Mouse (Mus musculus): ENCODE data around the gene Tle3. TPM values are rescaled to one million over a fixed set of nuclear protein-coding genes. Genes with fewer than 3 reads are reported as not detected.

Gene Tle3
- polyA plus RNA-seq, 1 experiment from 2014 or later = 24.3 TPM

GRCm38 (mm10) chr9:61393161-61393560 lies 21.0 kb downstream of the Tle3 start:
- no peak overlapping the region for H3K4me3 ChIP-seq (ENCODE audit: low read depth, low read length)
- no peak overlapping the region for H3K9ac ChIP-seq (ENCODE audit: low read depth, low read length)
- 50% methylated on average over 6 of the region's 6 CpGs for WGBS
- ATAC-seq = 0 out of 2 replicates have a peak, but pooled peaks have one; percentile 7
- H3K4me2 ChIP-seq (replicated peaks; ENCODE audit: low read depth) = 0 out of 2 replicates have a peak overlapping the region, but pooled peaks have one; percentile 3
- peaks cover 9% of the 10 kb centered on the region; the same call in 1 of the 2 replicates for H3K4me1 ChIP-seq (replicated peaks; ENCODE audit: control insufficient read depth, insufficient read depth, low read length)
- H3K9me3 ChIP-seq (ENCODE audit: control insufficient read depth) = no peaks in the 10 kb centered on the region
- peaks cover 48% of the 10 kb centered on the region for H3K36me3 ChIP-seq (ENCODE audit: control insufficient read depth, insufficient read depth)
- H3K27ac ChIP-seq (ENCODE audit: low read depth, low read length) = peak overlapping the region; percentile 74
- no peaks in the 10 kb centered on the region for H3K27me3 ChIP-seq (replicated peaks; ENCODE audit: control insufficient read depth, insufficient read depth, low read length)
- no peak for TF ChIP-seq CTCF (IDR thresholded peaks at IDR 0.05; ENCODE audit: low read depth)

- Histone ChIP-seq H3K27ac (ENCODE audit: low read depth, low read length) (peak overlapping the region; percentile 74; the same call in 1 of the 2 replicates), H3K9ac (ENCODE audit: low read depth, low read length) (no peak overlapping the region), H3K36me3 (ENCODE audit: control insufficient read depth, insufficient read depth) (peaks cover 55% of the 10 kb centered on the region), H3K9me3 (ENCODE audit: control insufficient read depth) (no peaks in the 10 kb centered on the region), H3K4me2 (replicated peaks; ENCODE audit: low read depth) (no peak overlapping the region), H3K4me1 (replicated peaks; ENCODE audit: control insufficient read depth, insufficient read depth, low read length) (peaks cover 9% of the 10 kb centered on the region; the same call in 1 of the 2 replicates), H3K27me3 (replicated peaks; ENCODE audit: control insufficient read depth, insufficient read depth, low read length) (no peaks in the 10 kb centered on the region), H3K4me3 (ENCODE audit: low read depth, low read length) (no peak overlapping the region)
- ATAC-seq = no peak
- WGBS = 77% methylated on average over 5 of the region's 5 CpGs
- no peak for TF ChIP-seq CTCF (IDR thresholded peaks at IDR 0.05; ENCODE audit: low read depth)
These were observed 21.7 kb downstream of the Tle3 start for GRCm38 (mm10) chr9:61393847-61394246.

GRCm38 (mm10) chr9:61395071-61395470 lies 22.9 kb downstream of the Tle3 start:
- Histone ChIP-seq H3K9ac (ENCODE audit: low read depth, low read length) (no peak overlapping the region), H3K4me3 (ENCODE audit: low read depth, low read length) (no peak overlapping the region), H3K9me3 (ENCODE audit: control insufficient read depth) (no peaks in the 10 kb centered on the region), H3K36me3 (ENCODE audit: control insufficient read depth, insufficient read depth) (peaks cover 60% of the 10 kb centered on the region), H3K4me2 (replicated peaks; ENCODE audit: low read depth) (no peak overlapping the region), H3K27ac (ENCODE audit: low read depth, low read length) (no peak overlapping the region), H3K27me3 (replicated peaks; ENCODE audit: control insufficient read depth, insufficient read depth, low read length) (no peaks in the 10 kb centered on the region), H3K4me1 (replicated peaks; ENCODE audit: control insufficient read depth, insufficient read depth, low read length) (peaks cover 6% of the 10 kb centered on the region; the same call in 1 of the 2 replicates)
- WGBS = 75% methylated on average over 3 of the region's 3 CpGs
- TF ChIP-seq CTCF (IDR thresholded peaks at IDR 0.05; ENCODE audit: low read depth) = no peak
- no peak for ATAC-seq

- TF ChIP-seq CTCF (IDR thresholded peaks at IDR 0.05; ENCODE audit: low read depth) = peak; percentile 59
- Histone ChIP-seq H3K9me3 (ENCODE audit: control insufficient read depth) (no peaks in the 10 kb centered on the region), H3K27ac (ENCODE audit: low read depth, low read length) (peak overlapping the region; percentile 21), H3K27me3 (replicated peaks; ENCODE audit: control insufficient read depth, insufficient read depth, low read length) (no peaks in the 10 kb centered on the region), H3K4me2 (replicated peaks; ENCODE audit: low read depth) (no peak overlapping the region), H3K4me3 (ENCODE audit: low read depth, low read length) (no peak overlapping the region), H3K9ac (ENCODE audit: low read depth, low read length) (0 out of 2 replicates have a peak overlapping the region, but pooled peaks have one; percentile 13), H3K4me1 (replicated peaks; ENCODE audit: control insufficient read depth, insufficient read depth, low read length) (peaks cover 6% of the 10 kb centered on the region; the same call in 1 of the 2 replicates), H3K36me3 (ENCODE audit: control insufficient read depth, insufficient read depth) (peaks cover 67% of the 10 kb centered on the region)
- 55% methylated on average over 13 of the region's 13 CpGs for WGBS
- no peak for ATAC-seq
These were observed 24.3 kb downstream of the Tle3 start for GRCm38 (mm10) chr9:61396474-61396873.

GRCm38 (mm10) chr9:61397130-61397529 lies 25.0 kb downstream of the Tle3 start:
- 64% methylated on average over 4 of the region's 4 CpGs for WGBS
- H3K36me3 ChIP-seq (ENCODE audit: control insufficient read depth, insufficient read depth) = peaks cover 73% of the 10 kb centered on the region
- ATAC-seq = no peak

GRCm38 (mm10) chr9:61398160-61398559 lies 26.0 kb downstream of the Tle3 start:
- Histone ChIP-seq H3K4me2 (replicated peaks; ENCODE audit: low read depth) (no peak overlapping the region), H3K27me3 (replicated peaks; ENCODE audit: control insufficient read depth, insufficient read depth, low read length) (no peaks in the 10 kb centered on the region), H3K9ac (ENCODE audit: low read depth, low read length) (no peak overlapping the region), H3K4me3 (ENCODE audit: low read depth, low read length) (no peak overlapping the region), H3K36me3 (ENCODE audit: control insufficient read depth, insufficient read depth) (peaks cover 78% of the 10 kb centered on the region), H3K4me1 (replicated peaks; ENCODE audit: control insufficient read depth, insufficient read depth, low read length) (peaks cover 3% of the 10 kb centered on the region; the same call in 1 of the 2 replicates), H3K9me3 (ENCODE audit: control insufficient read depth) (no peaks in the 10 kb centered on the region), H3K27ac (ENCODE audit: low read depth, low read length) (no peak overlapping the region)
- no peak for TF ChIP-seq CTCF (IDR thresholded peaks at IDR 0.05; ENCODE audit: low read depth)
- WGBS = 87% methylated on average over 9 of the region's 9 CpGs
- no peak for ATAC-seq

More at GRCm38 (mm10) chr9:61397130-61397529, 25.0 kb downstream of the Tle3 start:
- no peak for TF ChIP-seq CTCF (IDR thresholded peaks at IDR 0.05; ENCODE audit: low read depth)
- Histone ChIP-seq H3K9ac (ENCODE audit: low read depth, low read length) (no peak overlapping the region), H3K4me3 (ENCODE audit: low read depth, low read length) (no peak overlapping the region), H3K27me3 (replicated peaks; ENCODE audit: control insufficient read depth, insufficient read depth, low read length) (no peaks in the 10 kb centered on the region), H3K4me1 (replicated peaks; ENCODE audit: control insufficient read depth, insufficient read depth, low read length) (peaks cover 4% of the 10 kb centered on the region; the same call in 1 of the 2 replicates), H3K27ac (ENCODE audit: low read depth, low read length) (no peak overlapping the region), H3K9me3 (ENCODE audit: control insufficient read depth) (no peaks in the 10 kb centered on the region), H3K4me2 (replicated peaks; ENCODE audit: low read depth) (no peak overlapping the region)
